Mouse (Mus musculus): ENCODE data around the gene Ap4b1.
A peak's percentile ranks its signal among the peaks of the same experiment; 100 is the strongest.

Gene Ap4b1

GRCm38 (mm10) chr3:103857036-103857805 lies 47.9 kb downstream of the Ap4b1 start:
- no peak for DNase-seq (ENCODE audit: low spot score)

- no peak for DNase-seq (ENCODE audit: low spot score)
Measured at GRCm38 (mm10) chr3:103857977-103858563, 48.8 kb downstream of the Ap4b1 start.

GRCm38 (mm10) chr3:103858881-103859801 lies 49.8 kb downstream of the Ap4b1 start, which contains the start of gene Ptpn22:
Ptpn22 (plus strand) TSS chr3:103859795.
- no peak for DNase-seq (ENCODE audit: low spot score)

- peak; percentile 52 for DNase-seq (ENCODE audit: low spot score)
Measured at GRCm38 (mm10) chr3:103859851-103860391, 50.6 kb downstream of the Ap4b1 start.

- DNase-seq (ENCODE audit: low spot score), result no peak
Measured at GRCm38 (mm10) chr3:103862721-103863220, 53.5 kb downstream of the Ap4b1 start.

- DNase-seq (ENCODE audit: low spot score), result no peak
Measured at GRCm38 (mm10) chr3:103864200-103864599, 54.9 kb downstream of the Ap4b1 start.

GRCm38 (mm10) chr3:103867424-103867971 lies 58.2 kb downstream of the Ap4b1 start:
- DNase-seq (ENCODE audit: low spot score), result no peak

GRCm38 (mm10) chr3:103868008-103868407 lies 58.7 kb downstream of the Ap4b1 start:
- DNase-seq (ENCODE audit: low spot score), result no peak

All from adipocyte (in vitro differentiated cells).